Mouse (Mus musculus) left cerebral cortex, adult 2 months (tissue): ENCODE measurements around the gene Tacr1. TPM values are rescaled to one million over a fixed set of nuclear protein-coding genes. Genes with fewer than 3 reads are reported as not detected.
"Not testable (repeated sequence)": the region's sequence is repeated elsewhere in the genome, so short reads cannot be mapped to it uniquely, and the experiment has no call there.

Experiments used
- DNase-seq, 2 experiments: peaks; one replicate each; pipeline ENCODE4 v3.0.0; 2021 to 2022; ENCODE audit warnings: low spot score in 2 of 2, mixed read lengths in 1 of 2; ENCODE audit errors: extremely low spot score in 1 of 2
- H3K27ac ChIP-seq: fragments of 200-600 bp; 2 replicates; pipeline ENCODE4 v1.8.1; 2022
- H3K4me3 ChIP-seq: fragments of 200-600 bp; 2 replicates; pipeline ENCODE4 v1.8.1; 2022
- CTCF ChIP-seq: fragments of 200-600 bp; IDR thresholded peaks from 2 replicates; pipeline ENCODE4 v1.8.1; 2022; ENCODE audit warnings: antibody characterized with exemption, mild to moderate bottlenecking, moderate library complexity
- intact Hi-C: fragments of 180-260 bp; cut with DNase I; formaldehyde crosslinking; loops from one replicate; pipeline ENCODE4 v1.15.1; 2025
- long read RNA-seq, 2 experiments: library from polyadenylated mRNA; stranded (forward); transcript quantifications; one replicate each; pipeline ENCODE4 v2.0.0; 2021; ENCODE audit warnings: borderline mapping rate in 2 of 2
- total RNA-seq, 2 experiments: library from RNA; stranded (reverse); gene quantifications; 2 replicates each; pipeline ENCODE4 v1.2.3; 2021

The Tacr1 gene
- 1 to 10 TPM; 2.0 to 3.5 TPM for total RNA-seq
- long read RNA-seq, experiment 1, partial matches to known transcripts = 3 of 7 reads
- long read RNA-seq, experiment 1, other reads (novel, unspliced or antisense) = 4 of 7 reads
- long read RNA-seq, experiment 2, partial matches to known transcripts = 1 of 2 reads
- long read RNA-seq, experiment 2, other reads (novel, unspliced or antisense) = 1 of 2 reads

DNA sequence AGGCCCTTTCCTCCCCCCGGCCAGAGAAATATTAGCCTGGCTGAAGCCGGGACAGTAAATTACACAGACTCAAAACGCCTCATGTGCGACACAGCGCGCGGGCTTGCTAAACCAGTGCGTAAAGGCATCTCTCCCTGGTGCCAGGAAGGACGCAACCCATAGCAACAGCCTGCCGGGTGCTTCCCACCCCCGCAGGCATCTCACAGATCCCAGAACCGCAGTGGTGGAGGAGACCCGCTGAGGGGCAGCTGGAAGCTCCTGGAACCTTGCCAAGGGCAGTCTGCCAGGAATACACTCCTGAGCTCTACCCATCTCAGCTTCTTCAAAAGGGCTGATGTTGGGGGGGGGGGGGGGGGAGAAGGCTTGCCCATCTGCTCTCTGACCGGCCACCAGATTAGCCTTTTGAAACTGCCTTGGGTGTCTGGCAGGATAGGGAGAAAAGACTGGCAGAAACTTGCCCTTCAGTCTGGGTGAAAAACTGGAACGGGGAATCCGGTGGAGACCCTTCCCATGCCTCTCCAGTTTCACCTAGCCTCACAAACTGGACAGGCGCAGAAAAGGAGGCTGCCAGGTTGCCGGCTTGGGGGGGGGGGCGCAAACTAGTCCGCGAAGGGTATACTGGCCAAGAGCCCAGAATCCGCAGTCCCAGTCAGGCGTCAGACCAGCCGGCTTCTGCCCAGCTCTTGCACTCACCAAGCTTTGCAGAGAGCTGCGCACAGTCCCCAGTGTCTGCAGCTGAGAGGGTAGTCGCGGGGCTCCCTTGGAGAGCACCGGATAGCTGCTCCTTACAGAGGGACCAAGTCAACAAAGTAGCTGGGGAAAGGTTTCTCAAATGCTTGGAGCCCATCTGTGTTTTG is at the start of gene Tacr1:
Gene Tacr1 (plus strand): TSS at position 740 of the 857 bp plus-strand sequence.
- Histone ChIP-seq H3K4me3 (peak within 1 kb of the TSS; percentile 40), H3K27ac (no peak within 1 kb of the TSS)
- intact Hi-C loops = no loop called here

DNA sequence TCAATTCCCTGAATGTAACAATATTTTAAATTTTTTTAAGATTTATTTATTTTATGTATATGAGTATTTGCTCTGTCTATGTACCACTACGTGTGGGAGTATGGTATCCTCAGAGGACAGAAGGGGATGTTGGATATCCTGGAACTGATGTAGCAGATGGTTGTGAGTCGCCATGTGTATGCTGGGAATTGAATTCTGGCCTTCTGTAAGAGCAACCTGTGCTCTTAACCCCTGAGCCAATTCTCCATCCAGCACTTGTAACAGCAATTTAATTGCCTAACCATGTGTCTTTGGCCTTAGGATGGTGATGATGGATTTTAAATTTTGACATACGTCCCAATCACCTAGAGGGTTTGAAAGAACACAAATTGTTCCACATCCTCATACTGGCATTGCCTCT is 26.0 kb upstream of the Tacr1 start:
- intact Hi-C loops = no loop called here
- Histone ChIP-seq H3K27ac (no peak overlapping the region), H3K4me3 (no peak overlapping the region)
- TF ChIP-seq CTCF = no peak
- DNase-seq = no peak

More for the DNA sequence above, at the start of gene Tacr1:
- peak; percentile 50 to 61 for DNase-seq
- TF ChIP-seq CTCF = no peak

- no peak for DNase-seq
- Histone ChIP-seq H3K4me3 (no peak overlapping the region), H3K27ac (no peak overlapping the region)
- intact Hi-C loops = no loop called here
- TF ChIP-seq CTCF = no peak
Observed at GRCm38 (mm10) chr6:82383556-82383955, 18.6 kb upstream of the Tacr1 start.

DNA sequence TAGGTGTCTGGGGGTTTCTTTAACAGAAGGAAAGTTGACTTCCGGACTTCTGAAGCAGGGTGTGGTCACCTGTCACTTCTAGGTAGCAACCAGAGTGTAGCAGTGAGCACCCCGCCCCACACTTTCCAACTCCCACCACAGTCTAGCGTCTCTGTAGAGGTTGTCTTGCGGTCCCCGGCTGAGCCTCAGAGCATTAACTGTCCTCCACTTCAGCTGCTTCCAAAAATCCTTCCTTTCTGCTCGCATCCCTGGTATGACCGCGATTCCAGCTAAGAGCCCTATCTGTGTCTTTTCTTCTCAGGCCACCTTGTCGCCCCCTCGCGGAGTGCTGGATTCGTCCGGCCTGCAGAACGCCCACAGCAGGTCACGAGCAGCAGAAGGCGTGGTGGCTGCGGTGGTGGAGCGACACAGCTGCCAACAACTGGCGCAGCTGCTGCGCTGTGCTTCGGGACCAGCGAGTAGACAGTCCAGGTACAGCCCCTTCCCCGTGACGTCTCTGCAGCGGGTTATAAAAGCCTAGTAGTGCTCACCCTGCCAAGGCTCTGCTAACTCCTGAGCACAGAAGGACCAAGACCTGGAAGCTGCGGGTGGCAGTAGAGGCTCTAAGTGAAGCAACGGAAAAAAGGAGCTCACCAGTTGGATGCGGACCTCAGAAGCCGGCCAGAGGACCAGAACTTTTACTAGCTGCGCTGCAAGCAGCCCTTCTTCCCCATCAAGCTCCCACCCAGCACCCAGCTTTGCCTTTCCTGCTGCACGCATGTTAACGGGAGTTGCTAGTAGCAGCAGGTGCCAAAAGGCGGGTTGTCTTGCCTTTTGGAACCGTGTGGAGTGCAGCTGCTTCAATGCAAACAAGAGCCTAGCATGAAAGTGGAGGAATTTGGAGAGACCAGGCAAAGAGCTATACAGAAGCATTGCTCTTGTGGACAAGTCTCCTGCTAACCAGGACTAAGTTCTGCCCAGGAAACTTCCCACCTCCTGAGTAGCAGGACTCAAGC is 664 bp downstream of the Tacr1 start:
- TF ChIP-seq CTCF = no peak; the same call in 1 of the 2 replicates
- intact Hi-C loops = no loop called here
- DNase-seq = peak; percentile 21 to 33
- peak overlapping the region; percentile 40 for H3K4me3 ChIP-seq
- no peak overlapping the region for H3K27ac ChIP-seq

GRCm38 (mm10) chr6:82418367-82418766 is 16.2 kb downstream of the Tacr1 start:
- Histone ChIP-seq H3K27ac (no peak overlapping the region), H3K4me3 (no peak overlapping the region)
- peak; percentile 9 for TF ChIP-seq CTCF
- DNase-seq = no peak
- intact Hi-C loops = no loop called here

DNA sequence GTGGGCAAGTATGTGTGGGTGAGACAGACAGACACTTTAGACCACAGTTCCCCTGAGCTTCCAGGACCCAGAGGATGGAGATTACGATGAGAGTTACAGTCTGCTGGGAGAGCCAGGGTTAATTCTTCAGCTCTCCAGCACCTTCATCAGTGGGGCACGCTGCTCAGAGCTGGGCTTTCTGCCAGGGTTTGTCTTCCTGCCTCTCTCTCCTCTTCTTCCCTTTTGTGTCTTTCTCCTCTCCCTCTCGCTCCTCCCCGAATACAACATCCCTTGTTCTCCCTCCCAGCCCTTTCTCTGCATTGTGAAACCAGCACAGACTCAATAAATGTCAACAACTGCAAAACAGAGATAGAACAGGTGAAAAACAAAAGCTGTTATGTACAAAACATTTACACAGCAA is 18.1 kb downstream of the Tacr1 start:
- Histone ChIP-seq H3K27ac (no peak overlapping the region), H3K4me3 (no peak overlapping the region)
- DNase-seq = no peak
- no peak for TF ChIP-seq CTCF
- intact Hi-C loops = no loop called here

GRCm38 (mm10) chr6:82428890-82429289 is 26.8 kb downstream of the Tacr1 start:
- intact Hi-C loops = no loop called here
- no peak overlapping the region for H3K27ac ChIP-seq
- no peak for DNase-seq
- no peak overlapping the region for H3K4me3 ChIP-seq
- no peak for TF ChIP-seq CTCF

GRCm38 (mm10) chr6:82429766-82430165 is 27.6 kb downstream of the Tacr1 start:
- no peak for DNase-seq
- H3K27ac ChIP-seq = no peak overlapping the region
- no peak for TF ChIP-seq CTCF
- no peak overlapping the region for H3K4me3 ChIP-seq
- intact Hi-C loops = no loop called here

- intact Hi-C loops = no loop called here
- peak in 1 of 2 experiments; percentile 17 for DNase-seq
- Histone ChIP-seq H3K27ac (no peak overlapping the region), H3K4me3 (no peak overlapping the region)
- no peak for TF ChIP-seq CTCF
Observed at GRCm38 (mm10) chr6:82437174-82437573, 35.0 kb downstream of the Tacr1 start.

- DNase-seq, H3K4me3 ChIP-seq, H3K27ac ChIP-seq, intact Hi-C loops: not testable (repeated sequence)
Observed at GRCm38 (mm10) chr6:82452206-82453095, 50.3 kb downstream of the Tacr1 start.

DNA sequence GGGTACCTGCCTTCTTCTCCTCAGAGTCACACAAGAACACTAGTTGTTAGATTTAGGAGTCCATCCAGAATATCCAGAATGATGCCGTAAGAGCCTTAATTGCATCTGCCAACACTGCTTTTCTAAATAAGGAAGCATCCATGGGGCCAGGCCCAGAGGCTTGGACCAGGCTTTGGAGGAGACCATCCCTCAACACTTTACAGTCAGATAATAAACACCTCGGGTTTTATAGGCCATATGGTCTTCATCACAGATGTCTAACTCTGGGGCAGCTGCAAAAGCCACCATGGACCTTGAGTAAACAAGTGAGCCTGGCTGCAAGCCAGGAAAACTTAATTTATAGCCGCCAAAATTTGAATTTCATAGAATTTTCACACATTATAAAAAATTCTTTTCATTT is 53.1 kb downstream of the Tacr1 start:
- no peak for TF ChIP-seq CTCF
- intact Hi-C loops = no loop called here
- no peak for DNase-seq
- no peak overlapping the region for H3K4me3 ChIP-seq
- no peak overlapping the region for H3K27ac ChIP-seq
